Mouse (Mus musculus): Measurements from ENCODE around the gene Sh2b1. TPM values are rescaled to one million over a fixed set of nuclear protein-coding genes. Genes with fewer than 3 reads are reported as not detected.

Gene Sh2b1
- polyA plus RNA-seq, 1 experiment from 2014 or later = 73.9 TPM

DNA sequence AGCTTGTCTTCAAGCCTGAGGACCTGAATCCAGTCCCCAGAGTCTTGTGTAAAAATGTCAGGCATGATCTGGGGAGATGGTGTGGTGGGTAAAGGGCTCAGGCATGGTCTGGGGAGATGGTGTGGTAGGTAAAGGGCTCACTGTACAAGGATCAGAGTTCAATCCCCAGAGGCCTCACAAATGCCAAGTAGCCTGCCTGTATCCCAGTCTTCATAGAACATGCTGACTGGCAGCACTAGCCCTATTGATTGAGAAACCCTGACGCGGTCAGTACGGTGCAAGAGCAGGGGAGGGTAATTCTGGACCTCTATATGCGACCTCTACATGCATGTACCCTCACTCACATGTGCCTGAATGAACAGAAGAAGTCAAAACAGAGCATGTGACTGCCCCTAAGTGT lies 57.6 kb downstream of the Sh2b1 start:
- no peaks in the 10 kb centered on the region for H3K9me3 ChIP-seq (ENCODE audit: control insufficient read depth, low read length)
- no peak overlapping the region for H3K27ac ChIP-seq (ENCODE audit: low read length)
- no peak overlapping the region for H3K4me2 ChIP-seq (ENCODE audit: low read length)
- no peaks in the 10 kb centered on the region for H3K27me3 ChIP-seq (replicated peaks; ENCODE audit: control insufficient read depth, insufficient read depth, low read length)
- 76% methylated on average over 4 of the region's 4 CpGs for WGBS
- H3K4me1 ChIP-seq (replicated peaks; ENCODE audit: control insufficient read depth, insufficient read depth, low read length) = no peaks in the 10 kb centered on the region
- no peak for ATAC-seq
- H3K9ac ChIP-seq (replicated peaks; ENCODE audit: low read depth, low read length) = no peak overlapping the region
- H3K36me3 ChIP-seq (ENCODE audit: control insufficient read depth, insufficient read depth) = no peaks in the 10 kb centered on the region
- H3K4me3 ChIP-seq (replicated peaks; ENCODE audit: low read length) = no peak overlapping the region

DNA sequence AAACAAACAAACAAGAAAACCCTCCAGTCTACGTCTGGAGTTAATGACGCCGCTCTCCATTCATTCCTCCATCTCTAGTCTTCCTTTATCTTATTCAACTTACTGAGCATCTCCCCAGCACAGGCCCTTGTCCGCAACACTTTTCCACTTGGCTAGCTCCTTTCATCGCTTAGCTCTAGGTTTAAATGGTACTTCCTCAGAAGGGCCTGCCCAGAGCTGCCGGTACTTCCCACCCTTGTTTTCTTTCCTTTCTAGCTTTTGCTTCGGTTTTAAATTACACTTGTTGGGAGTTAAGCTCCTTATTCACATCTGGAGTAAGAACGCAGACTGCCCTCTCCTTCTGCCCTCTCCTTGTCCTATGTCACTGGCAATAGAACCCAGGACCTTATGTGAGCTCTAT lies 58.2 kb downstream of the Sh2b1 start:
- 4% methylated on average over 8 of the region's 8 CpGs for WGBS
- no peak overlapping the region for H3K4me2 ChIP-seq (ENCODE audit: low read length)
- H3K9me3 ChIP-seq (ENCODE audit: control insufficient read depth, low read length) = no peaks in the 10 kb centered on the region
- H3K36me3 ChIP-seq (ENCODE audit: control insufficient read depth, insufficient read depth) = no peaks in the 10 kb centered on the region
- no peak overlapping the region for H3K4me3 ChIP-seq (replicated peaks; ENCODE audit: low read length)
- no peaks in the 10 kb centered on the region for H3K4me1 ChIP-seq (replicated peaks; ENCODE audit: control insufficient read depth, insufficient read depth, low read length)
- no peak for ATAC-seq
- H3K27me3 ChIP-seq (replicated peaks; ENCODE audit: control insufficient read depth, insufficient read depth, low read length) = no peaks in the 10 kb centered on the region
- no peak overlapping the region for H3K27ac ChIP-seq (ENCODE audit: low read length)
- no peak overlapping the region for H3K9ac ChIP-seq (replicated peaks; ENCODE audit: low read depth, low read length)

Other genes starting within 250 kb of the Sh2b1 start
- gene Sbk1, start 202.8 kb downstream of the Sh2b1 start, polyA plus RNA-seq (2015; fragmentation: Nextera tagmentation; extraction: Ambion mirVana) = 295 and 323 TPM in 2 replicates
- gene Lat, start 105.9 kb downstream of the Sh2b1 start, polyA plus RNA-seq (2015; fragmentation: Nextera tagmentation; extraction: Ambion mirVana) = 0.77 and 0.98 TPM in 2 replicates
- 75.5 and 80.1 TPM in 2 replicates for gene Spns1, start 98.0 kb downstream of the Sh2b1 start, polyA plus RNA-seq (2015; fragmentation: Nextera tagmentation; extraction: Ambion mirVana)
- gene Nfatc2ip, start 78.7 kb downstream of the Sh2b1 start, polyA plus RNA-seq (2015; fragmentation: Nextera tagmentation; extraction: Ambion mirVana) = 2.6 and 2.9 TPM in 2 replicates
- gene Cd19, start 60.5 kb downstream of the Sh2b1 start, polyA plus RNA-seq (2015; fragmentation: Nextera tagmentation; extraction: Ambion mirVana) = not detected in 2 replicates
- gene Rabep2, start 46.7 kb downstream of the Sh2b1 start, polyA plus RNA-seq (2015; fragmentation: Nextera tagmentation; extraction: Ambion mirVana) = 24.4 and 26.5 TPM in 2 replicates
- 0.30 and 0.51 TPM in 2 replicates for gene Atp2a1, start 12.3 kb downstream of the Sh2b1 start, polyA plus RNA-seq (2015; fragmentation: Nextera tagmentation; extraction: Ambion mirVana)
- 131 and 140 TPM in 2 replicates for gene Tufm, start 11.9 kb upstream of the Sh2b1 start, polyA plus RNA-seq (2015; fragmentation: Nextera tagmentation; extraction: Ambion mirVana)
- 65.4 and 69.9 TPM in 2 replicates for gene Atxn2l, start 28.0 kb upstream of the Sh2b1 start, polyA plus RNA-seq (2015; fragmentation: Nextera tagmentation; extraction: Ambion mirVana)
- 181 and 190 TPM in 2 replicates for gene Eif3c, start 91.0 kb upstream of the Sh2b1 start, polyA plus RNA-seq (2015; fragmentation: Nextera tagmentation; extraction: Ambion mirVana)
- 0.29 and 0.77 TPM in 2 replicates for gene Apobr, start 109.5 kb upstream of the Sh2b1 start, polyA plus RNA-seq (2015; fragmentation: Nextera tagmentation; extraction: Ambion mirVana)
- 34.4 and 37.3 TPM in 2 replicates for gene Cln3, start 110.4 kb upstream of the Sh2b1 start, polyA plus RNA-seq (2015; fragmentation: Nextera tagmentation; extraction: Ambion mirVana)
- not detected in 2 replicates for gene Il27, start 119.5 kb upstream of the Sh2b1 start, polyA plus RNA-seq (2015; fragmentation: Nextera tagmentation; extraction: Ambion mirVana)
- 5.2 and 5.7 TPM in 2 replicates for gene Nupr1, start 155.4 kb upstream of the Sh2b1 start, polyA plus RNA-seq (2015; fragmentation: Nextera tagmentation; extraction: Ambion mirVana)
- gene Sgf29, start 173.9 kb upstream of the Sh2b1 start, polyA plus RNA-seq (2015; fragmentation: Nextera tagmentation; extraction: Ambion mirVana) = 55.8 and 57.5 TPM in 2 replicates
- gene Sult1a1, start 201.0 kb upstream of the Sh2b1 start, polyA plus RNA-seq (2015; fragmentation: Nextera tagmentation; extraction: Ambion mirVana) = 4.3 and 5.9 TPM in 2 replicates
- gene Bola2, start 220.0 kb upstream of the Sh2b1 start, polyA plus RNA-seq (2015; fragmentation: Nextera tagmentation; extraction: Ambion mirVana) = 124 and 132 TPM in 2 replicates
- gene Slx1b, start 220.4 kb upstream of the Sh2b1 start, polyA plus RNA-seq (2015; fragmentation: Nextera tagmentation; extraction: Ambion mirVana) = 14.4 and 20.3 TPM in 2 replicates
- gene Coro1a, start 232.4 kb upstream of the Sh2b1 start, polyA plus RNA-seq (2015; fragmentation: Nextera tagmentation; extraction: Ambion mirVana) = 109 and 119 TPM in 2 replicates